Mouse (Mus musculus): ENCODE results near the gene Zfp715. TPM values are rescaled to one million over a fixed set of nuclear protein-coding genes. Genes with fewer than 3 reads are reported as not detected.
"Not testable (repeated sequence)": the region's sequence is repeated elsewhere in the genome, so short reads cannot be mapped to it uniquely, and the experiment has no call there.

The Zfp715 gene
- polyA plus RNA-seq, 1 experiment from 2014 or later: 16.2 TPM

DNA sequence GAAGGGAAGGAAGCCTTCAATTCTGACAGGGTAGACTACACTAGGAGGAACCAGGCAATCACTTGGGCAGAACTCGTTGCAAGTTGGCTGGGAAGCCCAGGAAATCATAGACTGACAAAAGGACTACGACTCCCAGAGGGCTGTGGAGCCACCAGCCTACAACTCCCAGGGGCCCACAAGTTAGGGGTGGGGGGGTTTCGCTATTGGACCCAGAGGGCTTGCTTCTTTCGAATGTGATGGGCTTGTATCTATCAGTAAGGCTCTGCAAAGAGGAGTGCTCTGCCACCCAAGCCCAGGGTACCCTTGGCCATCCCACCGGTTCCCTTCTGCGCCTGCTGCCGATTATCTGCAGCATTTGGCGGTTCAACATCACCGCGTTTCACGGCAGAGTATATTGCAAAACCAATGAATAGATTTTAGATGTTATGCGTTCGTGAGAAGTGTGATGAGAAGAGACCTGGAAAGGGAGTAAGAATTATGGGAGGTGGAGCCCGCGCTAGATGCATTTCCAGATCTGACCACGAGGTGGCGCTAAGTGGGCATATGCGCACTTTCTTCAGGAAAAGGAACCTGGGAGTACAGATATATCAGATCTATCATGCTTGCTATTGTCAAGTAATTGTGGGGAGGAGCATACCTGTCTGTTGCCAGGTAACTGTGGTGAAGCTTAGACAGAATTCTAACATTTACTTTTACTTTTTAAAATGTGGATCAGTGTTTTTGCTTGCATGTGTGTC is 30.1 kb downstream of the Zfp715 start:
- H3K9me3 ChIP-seq: no peaks in the 10 kb centered on the region; the same call in 1 of the 2 replicates
- H3K27me3 ChIP-seq: no peaks in the 10 kb centered on the region
- H3K9ac ChIP-seq (replicated peaks): no peak overlapping the region
- WGBS: 9% methylated on average over 18 of the region's 18 CpGs
- no peak overlapping the region for H3K27ac ChIP-seq (replicated peaks)
- H3K4me1 ChIP-seq: no peaks in the 10 kb centered on the region
- peak overlapping the region; percentile 27 for H3K4me3 ChIP-seq
- H3K36me3 ChIP-seq: no peaks in the 10 kb centered on the region
- ATAC-seq (ENCODE audit: low FRiP score, low read depth): peak; percentile 73
- peak overlapping the region; percentile 46 for H3K4me2 ChIP-seq (replicated peaks)

DNA sequence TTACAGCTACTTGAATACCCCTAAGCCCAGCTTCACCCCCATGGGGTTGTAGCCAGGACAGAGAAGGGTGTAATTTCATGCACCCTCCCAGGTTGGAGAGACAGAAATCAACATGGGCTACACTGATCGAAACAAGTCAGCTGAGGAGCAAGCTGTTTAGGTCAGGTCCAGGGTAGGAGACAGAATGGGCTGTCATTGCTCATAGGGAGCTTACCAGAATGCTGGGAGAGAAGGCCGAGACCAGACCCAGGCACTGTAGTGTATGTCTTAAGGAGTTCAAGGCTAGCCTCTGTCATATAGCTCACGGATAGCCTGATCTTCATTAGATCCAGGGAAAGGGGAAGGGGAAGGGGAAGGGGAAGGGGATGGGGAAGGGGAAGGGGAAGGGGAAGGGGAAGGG is 30.6 kb downstream of the Zfp715 start:
- Histone ChIP-seq H3K36me3 (no peaks in the 10 kb centered on the region), H3K4me3 (no peak overlapping the region), H3K27me3 (no peaks in the 10 kb centered on the region), H3K9ac (replicated peaks) (no peak overlapping the region), H3K9me3 (no peaks in the 10 kb centered on the region; the same call in 1 of the 2 replicates), H3K27ac (replicated peaks) (no peak overlapping the region), H3K4me2 (replicated peaks) (no peak overlapping the region), H3K4me1 (no peaks in the 10 kb centered on the region)
- WGBS: 83% methylated on average over 2 of the region's 3 CpGs
- 0 out of 2 replicates have a peak, but pooled peaks have one; percentile 34 for ATAC-seq (ENCODE audit: low FRiP score, low read depth)

DNA sequence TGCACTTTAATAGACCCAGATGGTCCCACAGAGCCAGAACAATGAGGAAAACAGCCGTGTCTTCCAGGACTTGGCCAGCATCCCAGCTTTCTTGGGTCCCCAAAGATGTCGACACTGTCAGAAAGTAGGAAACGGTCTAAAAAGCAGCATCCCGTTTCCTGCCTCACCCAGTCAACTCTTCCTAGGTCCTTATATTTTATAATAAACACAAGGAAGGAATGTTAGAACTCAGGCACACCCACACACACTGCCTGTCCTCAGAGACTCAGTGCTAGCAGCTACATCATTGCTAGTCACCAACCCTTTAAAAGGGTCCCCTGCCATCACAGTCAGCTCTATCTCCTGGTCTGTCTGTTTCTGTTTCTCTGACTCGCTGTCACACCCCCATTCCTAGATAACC is 35.7 kb downstream of the Zfp715 start:
- H3K4me1 ChIP-seq: no peaks in the 10 kb centered on the region
- WGBS: 69% methylated on average over 5 of the region's 5 CpGs
- no peak overlapping the region for H3K4me3 ChIP-seq
- ATAC-seq (ENCODE audit: low FRiP score, low read depth): no peak
- peaks cover 8% of the 10 kb centered on the region; the same call in 1 of the 2 replicates for H3K9me3 ChIP-seq
- H3K36me3 ChIP-seq: no peaks in the 10 kb centered on the region
- no peak overlapping the region for H3K27ac ChIP-seq (replicated peaks)
- no peaks in the 10 kb centered on the region for H3K27me3 ChIP-seq
- H3K4me2 ChIP-seq (replicated peaks): no peak overlapping the region
- no peak overlapping the region for H3K9ac ChIP-seq (replicated peaks)

DNA sequence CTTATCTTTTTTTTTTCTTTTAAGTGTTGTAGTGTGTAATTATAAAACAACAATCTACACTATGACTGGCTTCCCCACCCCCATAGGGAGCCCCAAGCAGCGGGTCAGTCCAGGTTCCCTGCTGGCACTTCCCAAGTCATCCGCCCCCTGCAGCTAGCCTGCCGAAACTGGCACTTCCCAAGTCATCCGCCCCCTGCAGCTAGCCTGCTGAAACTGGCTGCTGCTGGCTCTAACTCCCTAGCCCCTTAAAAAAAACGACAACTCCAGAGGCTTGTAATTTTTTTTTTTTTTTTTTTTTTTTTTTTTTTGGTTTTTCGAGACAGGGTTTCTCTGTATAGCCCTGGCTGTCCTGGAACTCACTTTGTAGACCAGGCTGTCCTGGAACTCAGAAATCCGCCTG is 36.9 kb downstream of the Zfp715 start:
- not testable (repeated sequence) for H3K9ac ChIP-seq (replicated peaks); H3K4me2 ChIP-seq (replicated peaks); H3K36me3 ChIP-seq; H3K27ac ChIP-seq (replicated peaks); H3K27me3 ChIP-seq; H3K4me3 ChIP-seq; H3K4me1 ChIP-seq; ATAC-seq (ENCODE audit: low FRiP score, low read depth); H3K9me3 ChIP-seq
- 50% methylated on average over 6 of the region's 7 CpGs for WGBS

DNA sequence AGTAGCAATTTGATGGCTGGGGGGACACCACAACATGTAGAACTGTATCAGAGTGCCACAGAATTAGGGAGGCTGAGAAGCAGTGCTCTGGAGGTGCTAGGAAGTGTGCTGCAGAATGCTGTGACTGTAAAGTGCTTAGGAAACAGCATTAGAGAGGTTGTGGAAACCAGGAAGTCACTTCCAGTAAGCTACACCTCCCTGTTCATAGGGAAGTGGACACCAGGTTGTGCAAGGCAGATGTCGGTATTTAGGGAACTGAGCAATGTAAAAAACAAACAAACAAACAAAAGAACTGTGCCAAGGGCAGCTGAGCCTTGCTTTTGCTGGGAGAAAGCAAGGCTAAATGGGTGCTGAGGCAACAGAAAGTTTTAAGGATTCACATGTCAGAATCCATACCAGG is 39.6 kb downstream of the Zfp715 start:
- WGBS: 67% methylated on average over 1 of the region's 1 CpGs
- no peaks in the 10 kb centered on the region for H3K27me3 ChIP-seq
- no peak for ATAC-seq (ENCODE audit: low FRiP score, low read depth)
- H3K9me3 ChIP-seq: peaks cover 14% of the 10 kb centered on the region
- H3K36me3 ChIP-seq: no peaks in the 10 kb centered on the region
- H3K4me3 ChIP-seq: no peak overlapping the region
- H3K27ac ChIP-seq (replicated peaks): no peak overlapping the region
- H3K9ac ChIP-seq (replicated peaks): no peak overlapping the region
- no peak overlapping the region for H3K4me2 ChIP-seq (replicated peaks)
- no peaks in the 10 kb centered on the region for H3K4me1 ChIP-seq

DNA sequence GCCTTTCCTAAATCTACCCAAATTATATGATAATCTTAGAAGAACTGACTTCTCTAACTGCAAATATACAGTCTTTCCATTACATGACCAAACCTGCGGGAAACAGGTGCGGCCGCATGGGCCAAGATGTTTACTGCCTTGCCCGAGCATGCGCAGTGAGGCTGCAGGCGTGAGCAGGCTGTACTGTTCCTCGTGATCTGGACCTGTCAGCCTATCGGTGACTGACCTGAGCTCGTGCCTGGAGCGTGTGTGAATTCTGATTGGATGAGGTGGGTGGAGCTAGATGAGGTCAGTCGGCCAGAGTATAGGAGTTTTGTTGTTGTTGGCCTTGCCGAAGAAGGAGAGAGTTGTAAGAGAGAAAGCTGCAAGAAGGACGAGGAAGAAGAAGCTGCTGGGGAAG is 45.7 kb downstream of the Zfp715 start:
- not testable (repeated sequence) for H3K27ac ChIP-seq (replicated peaks); H3K36me3 ChIP-seq; H3K4me1 ChIP-seq; H3K27me3 ChIP-seq; ATAC-seq (ENCODE audit: low FRiP score, low read depth); H3K9ac ChIP-seq (replicated peaks); H3K4me2 ChIP-seq (replicated peaks); H3K4me3 ChIP-seq
- peaks cover 32% of the 10 kb centered on the region for H3K9me3 ChIP-seq
- 88% methylated on average over 13 of the region's 13 CpGs for WGBS

DNA sequence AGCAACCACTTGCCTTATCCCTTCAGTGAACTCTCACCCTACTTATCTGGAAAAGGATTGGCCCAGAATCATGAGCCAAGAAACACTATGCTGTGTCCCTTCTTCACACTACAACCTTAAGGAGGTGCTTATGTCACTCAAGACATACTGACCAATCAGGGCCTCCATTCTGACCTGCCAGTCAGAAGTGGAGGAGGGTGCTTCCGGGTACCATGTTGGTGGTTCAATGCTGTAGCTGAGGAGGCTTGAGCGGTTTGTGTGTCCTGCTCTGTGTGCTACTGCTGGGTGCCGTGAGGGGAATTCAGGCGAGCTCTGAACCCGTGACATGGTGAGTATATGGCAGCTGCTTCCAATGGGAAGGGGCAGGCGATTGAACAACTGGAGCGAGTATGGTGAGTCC is 59.6 kb downstream of the Zfp715 start:
- Histone ChIP-seq H3K4me2 (replicated peaks) (no peak overlapping the region), H3K4me3 (no peak overlapping the region), H3K27ac (replicated peaks) (no peak overlapping the region), H3K36me3 (no peaks in the 10 kb centered on the region), H3K9me3 (peaks cover 41% of the 10 kb centered on the region), H3K9ac (replicated peaks) (no peak overlapping the region), H3K4me1 (no peaks in the 10 kb centered on the region), H3K27me3 (no peaks in the 10 kb centered on the region)
- WGBS: 81% methylated on average over 7 of the region's 7 CpGs
- ATAC-seq (ENCODE audit: low FRiP score, low read depth): no peak

DNA sequence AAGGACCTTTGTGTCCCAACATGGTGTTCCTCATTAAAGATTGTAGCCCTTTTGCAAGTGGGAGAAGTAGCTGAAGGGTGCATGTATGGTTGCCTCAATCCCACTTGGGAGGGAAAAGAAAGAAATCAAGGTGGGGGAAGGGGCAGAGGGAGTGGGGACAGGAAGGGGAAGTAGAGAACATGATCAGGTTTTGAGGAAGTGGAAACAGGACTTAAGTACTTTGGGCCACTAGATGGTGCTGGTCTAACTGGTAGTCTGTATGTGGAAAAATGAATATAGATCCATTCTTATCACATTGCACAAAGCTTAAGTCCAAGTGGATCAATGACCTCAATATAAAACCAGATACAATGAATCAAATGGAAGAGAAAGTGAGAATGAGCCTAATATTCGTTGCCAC is 62.4 kb downstream of the Zfp715 start:
- H3K4me1 ChIP-seq; ATAC-seq (ENCODE audit: low FRiP score, low read depth); H3K27me3 ChIP-seq; H3K4me2 ChIP-seq (replicated peaks); H3K9ac ChIP-seq (replicated peaks); H3K36me3 ChIP-seq; H3K4me3 ChIP-seq; H3K27ac ChIP-seq (replicated peaks): not testable (repeated sequence)
- H3K9me3 ChIP-seq: peaks cover 33% of the 10 kb centered on the region
- WGBS: 85% methylated on average over 1 of the region's 1 CpGs

Other genes with a start within 250 kb of the Zfp715 start
- gene Zfp936, start 199.1 kb downstream of the Zfp715 start, polyA plus RNA-seq (2016; fragmentation: Nextera tagmentation; extraction: Ambion mirVana): not detected in 2 replicates
- gene Siglecf, start 38.0 kb upstream of the Zfp715 start, polyA plus RNA-seq (2016; fragmentation: Nextera tagmentation; extraction: Ambion mirVana): 0.20 and 0.27 TPM in 2 replicates
- gene Siglecg, start 94.9 kb upstream of the Zfp715 start, polyA plus RNA-seq (2016; fragmentation: Nextera tagmentation; extraction: Ambion mirVana): not detected in 2 replicates
- not detected in 2 replicates for gene Lim2, start 114.4 kb upstream of the Zfp715 start, polyA plus RNA-seq (2016; fragmentation: Nextera tagmentation; extraction: Ambion mirVana)
- not detected in 2 replicates for gene Nkg7, start 123.8 kb upstream of the Zfp715 start, polyA plus RNA-seq (2016; fragmentation: Nextera tagmentation; extraction: Ambion mirVana)
- gene Cldnd2, start 127.5 kb upstream of the Zfp715 start, polyA plus RNA-seq (2016; fragmentation: Nextera tagmentation; extraction: Ambion mirVana): not detected in 2 replicates
- gene Etfb, start 130.8 kb upstream of the Zfp715 start, polyA plus RNA-seq (2016; fragmentation: Nextera tagmentation; extraction: Ambion mirVana): 147 and 163 TPM in 2 replicates
- 1.4 TPM in 1 of 2 replicates, not detected in the other for gene Gm45233, start 130.8 kb upstream of the Zfp715 start, polyA plus RNA-seq (2016; fragmentation: Nextera tagmentation; extraction: Ambion mirVana)
- gene Vsig10l, start 149.9 kb upstream of the Zfp715 start, polyA plus RNA-seq (2016; fragmentation: Nextera tagmentation; extraction: Ambion mirVana): 4.0 and 7.4 TPM in 2 replicates
- gene Iglon5, start 176.8 kb upstream of the Zfp715 start, polyA plus RNA-seq (2016; fragmentation: Nextera tagmentation; extraction: Ambion mirVana): 3.9 and 4.1 TPM in 2 replicates
- gene 4931406B18Rik, start 192.6 kb upstream of the Zfp715 start, polyA plus RNA-seq (2016; fragmentation: Nextera tagmentation; extraction: Ambion mirVana): not detected in 2 replicates
- 1.1 and 1.4 TPM in 2 replicates for gene Cd33, start 231.1 kb upstream of the Zfp715 start, polyA plus RNA-seq (2016; fragmentation: Nextera tagmentation; extraction: Ambion mirVana)
- 9.3 and 10.1 TPM in 2 replicates for gene Zfp658, start 249.0 kb upstream of the Zfp715 start, polyA plus RNA-seq (2016; fragmentation: Nextera tagmentation; extraction: Ambion mirVana)